Mouse (Mus musculus) liver, adult (tissue): ENCODE results near the gene Sdhb.

Source experiments
- GATA4 ChIP-seq: IDR thresholded peaks from 2 replicates; pipeline ENCODE4 v1.6.1; 2014; ENCODE audit warnings: mild to moderate bottlenecking, low read length; ENCODE audit not compliant: insufficient replicate concordance

The Sdhb gene

DNA sequence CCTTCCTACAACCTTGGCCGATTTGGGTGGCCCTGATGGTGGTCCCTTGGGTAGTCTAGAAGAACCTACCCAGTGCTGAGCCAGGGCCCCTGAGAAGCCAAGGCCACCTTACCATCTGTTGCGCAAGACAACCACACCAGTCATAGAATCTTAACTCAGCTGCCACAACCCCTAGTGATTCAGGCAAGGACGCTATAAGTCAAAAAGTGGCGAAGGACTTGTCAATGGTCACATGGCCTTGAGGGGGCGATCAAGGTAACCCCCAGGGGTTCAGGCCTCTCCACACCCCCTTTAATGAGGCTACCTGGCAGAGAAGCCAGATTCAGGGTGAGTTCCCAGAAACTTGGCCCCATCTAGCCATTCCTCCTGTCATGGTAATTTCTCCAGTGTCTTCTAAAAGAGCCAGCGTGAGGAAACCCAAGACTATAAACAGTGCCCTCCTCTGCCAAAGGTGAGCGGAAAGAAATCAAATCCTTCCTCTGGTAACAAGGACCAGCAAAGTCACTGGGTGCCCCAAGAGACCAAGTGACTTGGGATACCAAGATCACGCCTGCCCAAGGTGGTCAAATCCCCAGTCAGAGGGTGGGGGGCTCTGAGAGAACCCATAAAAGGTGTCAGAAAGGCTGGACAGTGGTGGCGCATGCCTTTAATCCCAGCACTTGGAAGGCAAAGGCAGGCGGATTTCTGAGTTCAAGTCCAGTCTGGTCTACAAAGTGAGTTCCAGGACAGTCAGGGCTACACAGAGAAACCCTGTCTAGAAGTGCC, 1.1 kb upstream of the Sdhb start:
- no peak for TF ChIP-seq GATA4

DNA sequence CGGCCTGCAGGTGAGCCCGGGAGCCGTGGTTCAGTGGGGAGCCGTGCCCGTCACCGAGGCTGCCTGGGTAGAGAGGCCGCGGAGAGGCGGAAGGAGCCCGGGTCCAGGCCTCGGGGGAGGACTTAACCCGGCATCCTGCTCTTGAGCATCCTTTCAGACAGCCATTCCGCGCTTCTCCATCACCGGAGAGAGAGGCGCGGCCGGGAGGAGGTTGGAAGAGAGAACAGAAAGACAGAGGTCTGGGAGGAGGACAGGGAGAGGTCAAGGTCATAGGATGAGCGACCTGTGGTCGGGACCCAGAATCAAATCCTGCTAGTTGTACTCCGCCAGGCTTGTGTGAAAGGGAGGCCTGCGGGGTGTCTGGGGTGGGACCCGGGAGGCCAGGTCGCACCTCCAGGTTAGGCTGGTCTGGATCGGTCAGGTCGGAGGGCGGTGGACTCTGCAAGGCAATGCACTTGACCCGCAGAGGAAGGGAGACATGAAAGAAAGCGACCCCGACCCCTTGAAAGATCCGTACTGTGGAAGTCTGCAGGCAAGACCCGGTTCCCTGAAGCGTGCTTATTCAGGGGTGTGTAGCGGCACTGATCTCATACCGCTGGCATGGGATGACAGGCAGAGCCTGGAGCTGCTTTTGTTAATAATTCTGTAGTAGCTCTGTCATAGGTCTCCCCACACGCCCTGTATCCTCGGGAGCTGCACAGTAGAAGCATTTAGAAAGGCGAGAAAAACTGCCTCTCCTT, 634 bp downstream of the Sdhb start:
- TF ChIP-seq GATA4: no peak

DNA sequence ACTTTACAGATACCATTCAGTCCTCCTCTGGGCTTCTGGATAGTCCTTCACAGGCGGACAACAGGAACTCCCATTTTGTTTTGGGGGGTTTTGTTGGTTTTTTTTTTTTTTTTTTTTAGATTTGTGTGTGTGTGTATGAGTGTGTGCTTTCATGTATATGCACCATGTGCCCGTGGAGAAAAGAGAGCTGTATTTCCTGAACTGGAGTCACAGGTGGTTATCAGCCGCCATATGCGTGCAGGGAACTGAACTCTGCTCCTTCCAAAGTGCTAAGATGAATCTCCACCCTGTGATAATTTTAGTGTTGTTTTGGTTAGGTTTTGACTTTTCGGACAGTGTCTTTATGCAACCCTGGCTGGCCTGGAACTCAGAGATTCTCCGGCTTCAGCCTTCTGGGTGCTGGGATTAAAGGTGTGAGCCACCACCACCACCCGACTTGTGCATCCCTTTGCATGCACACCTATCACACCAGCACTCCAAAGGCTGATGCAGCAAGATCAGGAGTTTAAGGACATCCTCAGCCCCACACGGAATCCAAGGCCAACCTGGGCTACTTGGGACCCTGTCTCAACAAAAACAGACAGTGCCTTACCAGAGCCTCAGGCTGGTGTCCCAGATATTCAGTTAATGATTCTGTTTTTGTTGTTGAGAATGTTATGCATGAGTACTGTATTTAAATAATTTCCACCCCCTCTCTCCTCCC, 1.4 kb downstream of the Sdhb start:
- TF ChIP-seq GATA4: no peak

DNA sequence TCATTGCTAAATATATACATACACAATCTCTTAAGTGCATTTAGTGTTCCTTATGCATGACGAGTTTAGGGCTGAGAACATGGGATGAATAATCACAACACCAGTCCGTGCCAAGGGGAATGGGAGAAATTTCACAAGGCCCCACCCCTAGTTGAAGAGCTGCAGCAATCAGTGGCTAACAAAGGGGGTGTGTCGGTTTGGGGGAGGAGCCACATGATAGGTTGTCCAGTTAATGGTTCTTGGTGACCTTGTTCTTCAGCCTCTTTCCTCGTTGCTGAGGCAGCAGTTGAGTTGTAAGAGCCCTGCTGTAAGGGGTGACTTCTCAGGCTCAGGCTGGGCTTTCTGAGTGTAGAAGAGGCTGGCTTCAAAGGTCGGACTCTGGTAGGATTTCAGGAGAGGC, 1.9 kb downstream of the Sdhb start:
- no peak for TF ChIP-seq GATA4

DNA sequence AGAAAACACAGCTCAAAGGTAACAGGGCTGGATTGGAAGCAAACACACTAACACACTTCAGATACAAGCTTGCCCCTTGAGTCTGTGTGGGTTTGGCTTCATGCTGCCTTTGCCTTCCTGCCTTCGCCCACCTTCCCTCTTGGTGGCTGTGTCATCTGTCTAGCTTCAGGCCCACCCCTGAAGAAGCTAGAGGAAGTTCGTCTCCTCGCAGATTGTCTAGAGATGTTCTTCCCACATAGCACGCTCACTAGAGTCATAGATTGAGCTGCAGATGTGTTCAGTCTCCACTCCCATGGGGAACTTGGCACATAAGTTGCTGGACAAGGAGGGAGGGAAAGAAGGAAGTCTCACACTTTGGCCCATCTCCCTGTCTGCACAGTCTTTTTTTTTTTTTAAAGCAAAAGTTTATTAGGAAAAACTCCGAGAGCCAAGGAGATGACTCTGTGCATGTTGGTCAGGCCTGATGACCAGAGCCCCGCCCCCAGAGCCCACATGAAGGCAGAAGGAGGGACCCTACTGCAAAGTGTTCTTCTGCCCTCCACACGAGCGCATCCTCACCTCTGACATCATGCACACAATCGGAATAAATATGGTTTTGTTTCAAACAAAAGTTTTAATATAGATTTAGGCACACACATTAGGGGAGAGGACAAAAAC, 3.1 kb downstream of the Sdhb start:
- TF ChIP-seq GATA4: no peak

DNA sequence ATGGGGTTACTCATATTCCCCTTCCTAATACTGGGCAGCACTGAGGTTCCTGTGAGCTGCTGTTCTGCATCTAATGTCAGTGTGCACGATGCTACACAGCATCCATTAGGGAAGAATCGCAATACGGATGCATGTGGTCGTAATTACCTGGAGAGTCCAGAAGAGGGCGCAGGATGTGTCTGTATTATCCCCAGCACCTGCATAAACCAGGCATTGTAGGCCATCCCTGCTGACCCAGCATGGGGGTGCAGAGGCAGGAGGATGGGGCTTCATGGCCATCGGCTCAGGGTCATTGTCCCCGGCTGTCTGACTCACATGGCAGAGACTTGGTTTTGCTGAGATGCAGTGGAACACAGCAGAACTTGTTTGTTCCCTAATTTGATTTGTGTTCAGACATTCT, 3.6 kb downstream of the Sdhb start:
- TF ChIP-seq GATA4: no peak

DNA sequence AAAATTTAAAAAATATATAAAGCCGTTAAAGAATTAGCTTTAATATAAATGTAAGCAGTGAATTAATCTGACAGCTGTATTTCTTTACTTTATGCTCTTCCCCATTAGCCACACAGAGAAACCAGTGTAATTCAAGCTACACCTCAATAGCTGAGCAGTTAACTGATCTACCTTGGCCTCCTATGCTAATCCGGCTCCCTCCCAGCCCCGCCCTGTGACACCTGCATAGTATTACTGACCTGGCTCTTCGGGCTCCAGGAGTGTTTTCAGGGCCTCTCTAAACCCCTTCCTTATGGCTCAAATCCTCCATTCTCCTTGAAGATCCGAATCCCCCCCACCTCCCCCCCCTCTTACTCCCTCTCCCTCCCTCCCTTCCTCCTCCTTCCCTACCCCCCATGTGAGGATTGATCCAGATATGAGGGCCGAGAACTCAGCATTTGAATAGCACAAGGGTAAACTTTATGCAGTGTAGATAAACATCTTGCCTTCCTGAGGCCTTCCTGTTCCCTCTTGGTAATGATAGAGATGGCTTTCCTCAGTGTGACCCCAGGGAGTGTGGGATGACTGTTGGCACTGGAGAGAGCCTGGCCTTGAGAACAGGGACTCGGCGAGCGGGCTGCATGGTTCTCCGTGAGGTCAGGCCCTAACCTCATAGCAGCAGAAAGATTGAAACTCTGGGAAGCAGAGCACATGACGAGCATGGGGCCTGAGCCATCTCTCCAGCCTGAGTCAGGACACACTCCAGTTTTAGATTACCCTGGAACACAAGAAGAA, 6.6 kb downstream of the Sdhb start:
- no peak for TF ChIP-seq GATA4

DNA sequence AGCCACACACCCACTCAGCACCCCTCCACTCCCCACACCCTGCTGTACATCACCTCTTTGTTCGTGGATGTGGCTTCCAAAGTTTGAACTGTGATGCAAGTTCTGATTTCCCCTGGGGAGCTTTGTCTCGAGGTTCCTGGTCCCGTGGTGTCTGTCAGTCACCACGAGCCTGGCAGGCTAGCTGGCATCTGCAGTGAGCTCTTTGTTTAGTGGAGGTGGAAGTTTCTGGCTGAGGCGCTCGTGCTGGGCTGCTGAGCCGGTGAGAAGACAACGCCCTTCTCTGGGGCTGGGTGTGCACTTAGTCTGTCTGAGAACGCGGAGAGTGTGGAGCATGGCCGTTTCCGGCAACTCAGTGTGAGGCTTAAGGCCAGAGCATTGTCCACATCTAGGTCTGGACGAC, 10.7 kb downstream of the Sdhb start:
- TF ChIP-seq GATA4: no peak

DNA sequence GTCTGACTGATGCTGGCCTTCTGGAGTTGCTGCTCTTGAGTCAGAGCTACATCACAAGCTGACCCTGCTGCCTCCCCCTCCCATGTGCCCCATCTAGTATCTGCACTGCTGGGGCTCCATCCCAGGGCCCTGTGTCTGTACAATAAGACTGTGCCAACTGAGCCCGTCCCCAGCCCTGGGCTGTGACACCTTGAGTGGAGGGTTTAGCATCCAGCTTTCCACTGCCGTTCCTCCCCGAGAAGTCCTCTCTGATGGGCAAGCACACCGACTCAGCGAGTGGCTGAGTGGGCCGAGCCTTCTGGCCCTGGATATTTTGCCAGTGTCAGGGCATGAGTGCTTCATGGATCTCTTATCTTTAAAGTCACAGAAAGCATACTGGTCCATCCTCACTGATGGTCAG, 13.4 kb downstream of the Sdhb start:
- no peak for TF ChIP-seq GATA4

DNA sequence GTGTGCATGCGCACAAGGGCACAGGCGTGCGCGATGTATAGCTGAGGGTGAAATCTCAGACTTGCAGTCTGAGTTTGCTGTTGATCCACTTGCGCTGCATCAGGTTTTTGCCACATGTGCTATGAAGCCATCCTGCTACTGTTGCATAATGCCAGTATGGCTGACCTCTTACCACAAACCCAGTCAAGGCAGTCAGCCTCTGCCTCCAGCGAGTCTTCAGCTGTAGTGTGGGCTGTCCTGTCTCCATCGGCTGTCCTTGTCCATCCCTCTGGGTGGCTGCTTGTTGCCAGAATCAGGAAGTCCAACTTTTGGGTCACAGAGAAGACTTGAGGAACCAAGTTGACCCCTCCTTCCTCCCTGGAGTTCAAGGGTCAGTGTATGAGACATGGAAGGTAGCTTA, 14.4 kb downstream of the Sdhb start:
- no peak for TF ChIP-seq GATA4

DNA sequence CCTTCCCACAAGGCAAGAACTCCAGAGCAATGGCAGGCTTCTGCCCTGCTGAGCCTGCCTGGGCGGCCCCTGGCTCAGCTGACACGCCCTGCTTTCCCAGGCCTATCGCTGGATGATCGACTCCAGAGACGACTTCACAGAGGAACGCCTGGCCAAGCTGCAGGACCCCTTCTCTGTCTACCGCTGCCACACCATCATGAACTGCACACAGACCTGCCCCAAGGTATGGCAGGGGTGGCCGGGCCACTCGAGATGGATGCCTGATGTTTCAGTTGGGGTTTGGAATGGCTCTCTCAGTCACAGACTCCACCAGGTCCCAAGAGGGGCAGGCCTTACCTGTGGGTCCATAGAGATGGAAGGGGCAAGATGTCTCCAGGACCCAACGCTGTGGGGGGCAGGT, 16.3 kb downstream of the Sdhb start:
- no peak for TF ChIP-seq GATA4

DNA sequence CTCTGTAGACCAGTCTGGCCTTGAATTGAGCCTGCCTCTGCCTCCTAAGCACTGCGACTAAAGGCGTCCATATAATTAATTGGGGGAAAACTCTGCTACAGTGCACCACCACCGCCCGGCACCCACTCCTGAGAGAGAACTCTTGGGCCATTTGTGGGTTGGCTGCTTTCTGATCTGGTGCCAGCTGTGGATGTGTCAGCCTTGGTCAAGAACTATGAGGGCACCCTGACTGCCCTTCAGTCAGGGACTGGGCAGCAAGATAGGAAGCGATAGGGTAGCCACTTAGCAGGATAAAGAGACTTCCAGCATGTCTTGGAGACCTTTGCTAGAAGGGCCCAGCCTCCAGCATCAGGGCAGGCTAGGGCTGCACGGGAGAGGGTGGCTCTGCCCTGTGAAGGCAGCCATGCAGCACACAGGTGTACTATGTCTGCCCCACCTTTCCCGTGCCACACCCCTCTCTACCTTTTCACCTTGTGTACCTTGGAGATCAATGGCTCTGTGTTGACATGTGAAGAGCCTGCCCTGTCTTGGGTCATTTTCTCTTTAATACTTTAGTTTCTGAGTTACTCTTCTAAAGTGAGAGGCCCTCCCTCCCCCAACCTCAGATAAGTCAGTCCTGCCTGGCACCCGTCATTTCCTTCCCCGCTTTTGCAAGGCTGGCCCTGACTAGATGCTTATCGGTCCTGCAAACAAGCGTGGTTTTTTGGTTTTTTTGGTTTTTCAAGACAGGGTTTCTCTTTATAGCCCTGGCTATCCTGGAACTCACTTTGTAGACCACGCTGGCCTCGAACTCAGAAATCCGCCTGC, 17.1 kb downstream of the Sdhb start:
- no peak for TF ChIP-seq GATA4

DNA sequence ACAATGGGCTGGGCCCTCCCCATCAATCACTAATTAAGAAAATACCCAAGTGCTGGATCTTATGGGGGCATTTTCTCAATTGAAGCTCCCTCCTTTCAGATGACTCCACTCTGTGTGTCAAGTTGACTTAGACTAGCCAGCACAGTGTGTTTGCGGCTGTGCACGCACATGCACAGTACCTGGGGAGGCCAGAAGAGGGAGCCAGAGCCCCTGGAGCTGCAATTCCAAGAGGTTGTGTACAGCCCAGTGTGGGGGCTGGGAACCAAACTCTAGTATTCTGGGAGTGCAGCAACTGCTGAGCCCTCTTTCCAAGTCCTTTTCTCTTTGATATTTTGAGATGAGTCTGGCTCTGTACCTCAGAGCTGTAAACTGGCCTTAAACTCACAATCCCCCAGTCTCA, 20.6 kb downstream of the Sdhb start:
- TF ChIP-seq GATA4: no peak

DNA sequence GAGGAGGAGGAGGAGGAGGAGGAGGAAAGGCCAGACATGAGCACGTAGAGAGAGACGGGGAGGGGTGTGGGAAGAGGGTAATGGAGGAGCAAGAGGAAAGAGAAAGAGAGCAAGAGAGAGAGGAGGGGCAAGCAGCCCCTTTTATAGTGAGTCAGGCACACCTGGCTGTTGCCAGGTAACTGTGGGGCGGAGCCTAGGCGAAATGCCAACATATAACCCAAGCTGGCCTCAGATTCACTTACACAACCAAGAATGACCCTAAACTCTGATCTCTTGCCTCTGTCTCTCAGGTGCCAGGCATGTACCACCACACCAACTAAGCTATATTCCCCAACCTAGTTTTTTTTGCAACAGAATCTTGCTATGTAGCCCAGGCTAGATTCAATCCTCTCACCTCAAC, 21.8 kb downstream of the Sdhb start:
- TF ChIP-seq GATA4: no peak
